Mouse (Mus musculus): ENCODE data around the gene Ncoa1. TPM values are rescaled to one million over a fixed set of nuclear protein-coding genes. Genes with fewer than 3 reads are reported as not detected.

The Ncoa1 gene
- total and polyA plus RNA-seq, 2 experiments = 9.3 TPM

DNA sequence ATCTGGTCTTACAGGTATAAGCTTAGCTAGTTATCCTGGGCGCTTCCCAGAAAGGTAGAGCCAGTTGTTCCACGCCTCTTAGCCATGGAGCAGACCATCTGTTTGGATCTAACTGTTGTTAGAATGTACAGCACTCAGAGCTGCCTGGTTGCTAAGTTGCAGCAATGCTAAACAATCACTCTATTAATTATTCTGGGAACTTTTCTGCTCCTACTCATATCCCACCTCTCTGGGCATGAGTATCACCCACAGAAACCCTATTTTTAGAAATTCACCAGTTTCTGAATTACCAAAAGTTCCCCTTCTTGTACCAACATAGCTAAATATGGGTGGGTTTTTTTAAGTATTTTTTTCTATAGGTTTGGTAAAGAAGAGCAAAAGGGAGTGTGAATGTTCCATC lies 43.4 kb downstream of the Ncoa1 start:
- no peaks in the 10 kb centered on the region for H3K27me3 ChIP-seq (ENCODE audit: control insufficient read depth, insufficient read depth, low read length)
- no peak for TF ChIP-seq CTCF (IDR thresholded peaks at IDR 0.05; ENCODE audit: low read depth, low read length)
- no peak for TF ChIP-seq POLR2A (IDR thresholded peaks at IDR 0.05; ENCODE audit: extremely low read depth, insufficient read depth, low read length)
- H3K79me2 ChIP-seq (ENCODE audit: control insufficient read depth, insufficient read depth, low read length) = peaks cover 20% of the 10 kb centered on the region
- H3K36me3 ChIP-seq (ENCODE audit: control insufficient read depth, insufficient read depth, low read length) = no peaks in the 10 kb centered on the region
- H3K27ac ChIP-seq (replicated peaks; ENCODE audit: insufficient read depth, low read depth, low read length) = no peak overlapping the region
- H3K9ac ChIP-seq (ENCODE audit: low read depth, low read length) = no peak overlapping the region
- 95% methylated on average over 2 of the region's 2 CpGs for WGBS
- H3K4me1 ChIP-seq (ENCODE audit: control insufficient read depth, insufficient read depth, low read length) = no peaks in the 10 kb centered on the region; the same call in 1 of the 2 replicates
- DNase-seq (ENCODE audit: extremely low read depth, low read depth, low spot score) = no peak
- no peak overlapping the region for H3K4me3 ChIP-seq (ENCODE audit: insufficient read depth, low read depth, low read length)

- no peak overlapping the region for H3K9ac ChIP-seq (ENCODE audit: low read depth, low read length)
- no peaks in the 10 kb centered on the region; the same call in 1 of the 2 replicates for H3K4me1 ChIP-seq (ENCODE audit: control insufficient read depth, insufficient read depth, low read length)
- peaks cover 17% of the 10 kb centered on the region for H3K79me2 ChIP-seq (ENCODE audit: control insufficient read depth, insufficient read depth, low read length)
- DNase-seq (ENCODE audit: extremely low read depth, low read depth, low spot score) = no peak
- 79% methylated on average over 5 of the region's 5 CpGs for WGBS
- no peak overlapping the region for H3K4me3 ChIP-seq (ENCODE audit: insufficient read depth, low read depth, low read length)
- TF ChIP-seq CTCF (IDR thresholded peaks at IDR 0.05; ENCODE audit: low read depth, low read length) (no peak), POLR2A (IDR thresholded peaks at IDR 0.05; ENCODE audit: extremely low read depth, insufficient read depth, low read length) (no peak)
- H3K36me3 ChIP-seq (ENCODE audit: control insufficient read depth, insufficient read depth, low read length) = no peaks in the 10 kb centered on the region
- no peaks in the 10 kb centered on the region for H3K27me3 ChIP-seq (ENCODE audit: control insufficient read depth, insufficient read depth, low read length)
- no peak overlapping the region for H3K27ac ChIP-seq (replicated peaks; ENCODE audit: insufficient read depth, low read depth, low read length)
Observed at GRCm38 (mm10) chr12:4431978-4432377, 45.0 kb downstream of the Ncoa1 start.

DNA sequence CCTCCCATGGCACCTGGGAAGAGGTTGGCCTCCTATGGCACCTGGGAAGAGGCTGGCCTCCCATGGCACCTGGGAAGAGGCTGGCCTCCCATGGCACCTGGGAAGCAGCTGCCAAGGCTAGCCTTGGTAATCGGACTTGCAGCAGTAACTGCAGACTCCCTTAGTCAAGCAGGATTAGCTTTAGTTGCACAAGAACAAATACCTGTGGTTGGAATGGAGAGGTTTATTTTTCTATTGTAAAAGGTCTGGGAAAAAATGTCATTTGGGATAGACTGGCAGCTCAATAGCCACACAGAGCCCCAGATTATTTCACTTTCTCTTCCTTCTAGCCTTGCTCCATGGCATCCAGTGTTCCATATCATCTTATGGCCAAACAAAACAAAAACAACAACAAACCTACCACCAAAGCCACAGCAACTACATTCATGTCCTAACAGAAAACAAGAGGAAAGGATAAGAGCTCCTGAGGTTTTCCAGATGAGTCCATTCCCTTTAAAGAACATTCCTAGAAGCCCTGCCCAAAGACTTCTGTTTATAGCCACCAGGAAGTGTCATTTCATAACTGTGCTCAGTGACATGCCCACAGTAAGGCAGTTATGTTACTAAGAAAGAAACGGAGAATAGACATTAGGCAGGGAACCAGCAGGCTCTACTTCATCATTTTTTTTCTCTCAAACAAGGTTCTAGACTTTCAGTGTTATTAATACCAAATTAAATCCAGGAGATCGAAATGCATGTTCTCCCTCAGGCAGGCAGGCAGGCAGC lies 46.7 kb downstream of the Ncoa1 start:
- H3K27ac ChIP-seq (replicated peaks; ENCODE audit: insufficient read depth, low read depth, low read length) = no peak overlapping the region
- no peaks in the 10 kb centered on the region; the same call in 1 of the 2 replicates for H3K4me1 ChIP-seq (ENCODE audit: control insufficient read depth, insufficient read depth, low read length)
- TF ChIP-seq CTCF (IDR thresholded peaks at IDR 0.05; ENCODE audit: low read depth, low read length) = no peak
- DNase-seq (ENCODE audit: extremely low read depth, low read depth, low spot score) = no peak
- no peaks in the 10 kb centered on the region for H3K27me3 ChIP-seq (ENCODE audit: control insufficient read depth, insufficient read depth, low read length)
- H3K9ac ChIP-seq (ENCODE audit: low read depth, low read length) = no peak overlapping the region
- H3K4me3 ChIP-seq (ENCODE audit: insufficient read depth, low read depth, low read length) = no peak overlapping the region
- no peaks in the 10 kb centered on the region for H3K36me3 ChIP-seq (ENCODE audit: control insufficient read depth, insufficient read depth, low read length)
- H3K79me2 ChIP-seq (ENCODE audit: control insufficient read depth, insufficient read depth, low read length) = peaks cover 21% of the 10 kb centered on the region
- 53% methylated on average over 3 of the region's 3 CpGs for WGBS

GRCm38 (mm10) chr12:4418824-4419223 lies 58.2 kb downstream of the Ncoa1 start:
- no peaks in the 10 kb centered on the region for H3K4me1 ChIP-seq (ENCODE audit: control insufficient read depth, insufficient read depth, low read length)
- 43% methylated on average over 4 of the region's 4 CpGs for WGBS
- H3K36me3 ChIP-seq (ENCODE audit: control insufficient read depth, insufficient read depth, low read length) = peaks cover 3% of the 10 kb centered on the region; the same call in 1 of the 2 replicates
- peak; percentile 64 for DNase-seq (ENCODE audit: extremely low read depth, low read depth, low spot score)
- H3K4me3 ChIP-seq (ENCODE audit: insufficient read depth, low read depth, low read length) = no peak overlapping the region
- H3K79me2 ChIP-seq (ENCODE audit: control insufficient read depth, insufficient read depth, low read length) = no peaks in the 10 kb centered on the region; the same call in 1 of the 2 replicates
- TF ChIP-seq POLR2A (IDR thresholded peaks at IDR 0.05; ENCODE audit: extremely low read depth, insufficient read depth, low read length) (no peak), CTCF (IDR thresholded peaks at IDR 0.05; ENCODE audit: low read depth, low read length) (no peak)
- no peak overlapping the region for H3K27ac ChIP-seq (replicated peaks; ENCODE audit: insufficient read depth, low read depth, low read length)
- no peak overlapping the region for H3K9ac ChIP-seq (ENCODE audit: low read depth, low read length)
- H3K27me3 ChIP-seq (ENCODE audit: control insufficient read depth, insufficient read depth, low read length) = no peaks in the 10 kb centered on the region

DNA sequence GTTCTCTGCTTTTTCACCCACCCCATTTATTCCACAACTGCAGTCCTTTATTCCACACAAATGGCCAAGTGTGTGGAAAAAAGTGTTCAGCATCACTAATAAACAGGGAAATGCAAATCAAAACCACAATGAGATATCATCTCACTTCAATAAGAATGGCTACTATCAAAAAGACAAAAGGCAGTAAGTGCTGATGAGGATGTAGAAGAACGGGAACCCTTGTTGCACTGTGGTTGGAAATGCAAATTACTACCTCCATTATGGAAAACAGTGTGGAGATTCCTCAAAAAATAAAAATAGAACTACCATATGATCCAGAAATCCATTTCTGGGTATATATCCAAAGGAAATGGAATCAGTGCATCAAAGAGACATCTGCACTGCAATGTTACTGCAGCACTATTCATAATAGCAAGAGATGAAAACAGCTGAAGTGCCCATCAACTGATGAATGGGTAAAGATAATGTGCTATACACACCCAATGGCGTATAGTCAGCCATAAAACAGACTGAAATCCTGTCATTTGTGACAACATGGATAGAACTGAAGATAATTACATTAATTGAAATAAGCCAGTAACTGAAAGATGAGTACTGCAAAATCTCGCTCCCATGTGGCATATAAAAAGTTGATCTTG lies 59.2 kb downstream of the Ncoa1 start:
- Histone ChIP-seq H3K4me3 (ENCODE audit: insufficient read depth, low read depth, low read length) (no peak overlapping the region), H3K36me3 (ENCODE audit: control insufficient read depth, insufficient read depth, low read length) (peaks cover 3% of the 10 kb centered on the region; the same call in 1 of the 2 replicates), H3K9ac (ENCODE audit: low read depth, low read length) (no peak overlapping the region), H3K4me1 (ENCODE audit: control insufficient read depth, insufficient read depth, low read length) (no peaks in the 10 kb centered on the region), H3K79me2 (ENCODE audit: control insufficient read depth, insufficient read depth, low read length) (peaks cover 1% of the 10 kb centered on the region), H3K27me3 (ENCODE audit: control insufficient read depth, insufficient read depth, low read length) (no peaks in the 10 kb centered on the region), H3K27ac (replicated peaks; ENCODE audit: insufficient read depth, low read depth, low read length) (no peak overlapping the region)
- TF ChIP-seq CTCF (IDR thresholded peaks at IDR 0.05; ENCODE audit: low read depth, low read length) (no peak), POLR2A (IDR thresholded peaks at IDR 0.05; ENCODE audit: extremely low read depth, insufficient read depth, low read length) (no peak)
- 95% methylated on average over 3 of the region's 3 CpGs for WGBS
- DNase-seq (ENCODE audit: extremely low read depth, low read depth, low spot score) = no peak

- Histone ChIP-seq H3K27ac (replicated peaks; ENCODE audit: insufficient read depth, low read depth, low read length) (no peak overlapping the region), H3K9ac (ENCODE audit: low read depth, low read length) (no peak overlapping the region), H3K36me3 (ENCODE audit: control insufficient read depth, insufficient read depth, low read length) (no peaks in the 10 kb centered on the region), H3K4me3 (ENCODE audit: insufficient read depth, low read depth, low read length) (no peak overlapping the region), H3K27me3 (ENCODE audit: control insufficient read depth, insufficient read depth, low read length) (no peaks in the 10 kb centered on the region), H3K4me1 (ENCODE audit: control insufficient read depth, insufficient read depth, low read length) (no peaks in the 10 kb centered on the region), H3K79me2 (ENCODE audit: control insufficient read depth, insufficient read depth, low read length) (peaks cover 3% of the 10 kb centered on the region; the same call in 1 of the 2 replicates)
- no peak for TF ChIP-seq CTCF (IDR thresholded peaks at IDR 0.05; ENCODE audit: low read depth, low read length)
- TF ChIP-seq POLR2A (IDR thresholded peaks at IDR 0.05; ENCODE audit: extremely low read depth, insufficient read depth, low read length) = no peak
- 63% methylated on average over 2 of the region's 2 CpGs for WGBS
- DNase-seq (ENCODE audit: extremely low read depth, low read depth, low spot score) = no peak
Observed at GRCm38 (mm10) chr12:4407085-4407484, 69.9 kb downstream of the Ncoa1 start.

Measured in liver, adult 2 months (tissue).